Mouse (Mus musculus) cerebellum, adult (tissue): ENCODE data around the gene Man1a.

Source experiments
- ATAC-seq: cut with Nextera tagmentation; 2 replicates; pipeline ENCODE4 v1.9.2; 2017; ENCODE audit warnings: mild to moderate bottlenecking, moderate library complexity, mixed read lengths; ENCODE audit not compliant: insufficient number of reproducible peaks, low FRiP score, low TSS enrichment

The Man1a gene

GRCm38 (mm10) chr10:54062835-54063234 lies 13.6 kb downstream of the Man1a start:
- ATAC-seq = no peak

- no peak for ATAC-seq
Observed at GRCm38 (mm10) chr10:54061159-54061558, 15.2 kb downstream of the Man1a start.

GRCm38 (mm10) chr10:54060587-54060986 lies 15.8 kb downstream of the Man1a start:
- no peak for ATAC-seq

GRCm38 (mm10) chr10:54059679-54060249 lies 16.6 kb downstream of the Man1a start:
- no peak for ATAC-seq

- no peak for ATAC-seq
Observed at GRCm38 (mm10) chr10:54059092-54059496, 17.3 kb downstream of the Man1a start.

GRCm38 (mm10) chr10:54058657-54059056 lies 17.8 kb downstream of the Man1a start:
- ATAC-seq = no peak

GRCm38 (mm10) chr10:54054188-54054587 lies 22.2 kb downstream of the Man1a start:
- ATAC-seq = no peak

GRCm38 (mm10) chr10:54047885-54048284 lies 28.5 kb downstream of the Man1a start:
- no peak for ATAC-seq

- ATAC-seq = no peak
Observed at GRCm38 (mm10) chr10:54043358-54043757, 33.1 kb downstream of the Man1a start.

- ATAC-seq = no peak; the same call in 1 of the 2 replicates
Observed at GRCm38 (mm10) chr10:54042212-54042840, 34.1 kb downstream of the Man1a start.

GRCm38 (mm10) chr10:54040261-54041165 lies 35.9 kb downstream of the Man1a start:
- ATAC-seq = no peak

- ATAC-seq = no peak
Observed at GRCm38 (mm10) chr10:54039754-54040153, 36.7 kb downstream of the Man1a start.

- ATAC-seq = no peak
Observed at GRCm38 (mm10) chr10:54038734-54039133, 37.7 kb downstream of the Man1a start.

GRCm38 (mm10) chr10:54038180-54038579 lies 38.2 kb downstream of the Man1a start:
- ATAC-seq = no peak

- no peak for ATAC-seq
Observed at GRCm38 (mm10) chr10:54037348-54038010, 38.9 kb downstream of the Man1a start.

- no peak for ATAC-seq
Observed at GRCm38 (mm10) chr10:54035586-54035985, 40.8 kb downstream of the Man1a start.

- ATAC-seq = no peak
Observed at GRCm38 (mm10) chr10:54034779-54035178, 41.6 kb downstream of the Man1a start.

GRCm38 (mm10) chr10:54032316-54033092 lies 43.9 kb downstream of the Man1a start:
- no peak for ATAC-seq

GRCm38 (mm10) chr10:54028866-54029265 lies 47.5 kb downstream of the Man1a start:
- no peak for ATAC-seq
